Mouse (Mus musculus): ENCODE results near the gene Tdo2.

Gene Tdo2

DNA sequence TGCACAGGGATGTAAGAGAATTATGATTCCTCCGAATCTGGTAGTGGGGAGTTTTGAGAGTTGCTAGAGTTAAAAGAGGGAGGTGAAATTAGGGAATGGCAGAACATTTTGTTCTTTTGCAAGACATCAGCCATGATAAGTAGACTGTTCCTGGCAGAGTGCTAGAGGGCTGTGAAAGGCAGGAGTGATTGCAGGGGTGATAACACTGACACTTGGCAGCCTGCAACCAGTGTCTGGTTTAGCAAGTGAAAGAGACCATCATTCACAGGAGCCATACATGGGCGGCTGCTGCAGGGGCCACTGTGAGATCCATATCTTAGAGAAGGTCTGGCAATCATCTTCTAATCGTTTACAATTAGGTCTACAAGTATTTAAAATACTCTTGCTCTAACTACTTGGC, 37.1 kb downstream of the Tdo2 start:
- DNase-seq, result no peak

DNA sequence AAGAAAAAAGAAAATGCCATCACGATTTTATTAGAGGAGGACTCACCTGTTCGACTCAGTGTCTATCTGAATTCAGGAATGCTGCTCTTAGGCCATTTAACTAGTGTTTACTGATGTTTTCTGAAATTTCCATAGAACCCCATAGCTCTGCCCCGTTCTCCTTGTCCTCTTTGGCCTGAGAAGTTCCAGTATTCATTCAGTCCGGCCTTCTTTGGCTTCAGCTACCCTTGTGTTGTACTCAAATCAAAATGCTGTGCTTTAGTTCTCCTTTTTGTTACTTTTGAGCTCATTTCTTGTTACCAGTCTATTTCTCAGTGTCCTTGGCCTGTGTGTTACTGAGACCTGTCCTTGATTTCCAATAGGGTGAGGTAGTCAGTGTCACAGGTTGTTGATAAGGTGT, 42.7 kb downstream of the Tdo2 start:
- DNase-seq, result no peak

DNA sequence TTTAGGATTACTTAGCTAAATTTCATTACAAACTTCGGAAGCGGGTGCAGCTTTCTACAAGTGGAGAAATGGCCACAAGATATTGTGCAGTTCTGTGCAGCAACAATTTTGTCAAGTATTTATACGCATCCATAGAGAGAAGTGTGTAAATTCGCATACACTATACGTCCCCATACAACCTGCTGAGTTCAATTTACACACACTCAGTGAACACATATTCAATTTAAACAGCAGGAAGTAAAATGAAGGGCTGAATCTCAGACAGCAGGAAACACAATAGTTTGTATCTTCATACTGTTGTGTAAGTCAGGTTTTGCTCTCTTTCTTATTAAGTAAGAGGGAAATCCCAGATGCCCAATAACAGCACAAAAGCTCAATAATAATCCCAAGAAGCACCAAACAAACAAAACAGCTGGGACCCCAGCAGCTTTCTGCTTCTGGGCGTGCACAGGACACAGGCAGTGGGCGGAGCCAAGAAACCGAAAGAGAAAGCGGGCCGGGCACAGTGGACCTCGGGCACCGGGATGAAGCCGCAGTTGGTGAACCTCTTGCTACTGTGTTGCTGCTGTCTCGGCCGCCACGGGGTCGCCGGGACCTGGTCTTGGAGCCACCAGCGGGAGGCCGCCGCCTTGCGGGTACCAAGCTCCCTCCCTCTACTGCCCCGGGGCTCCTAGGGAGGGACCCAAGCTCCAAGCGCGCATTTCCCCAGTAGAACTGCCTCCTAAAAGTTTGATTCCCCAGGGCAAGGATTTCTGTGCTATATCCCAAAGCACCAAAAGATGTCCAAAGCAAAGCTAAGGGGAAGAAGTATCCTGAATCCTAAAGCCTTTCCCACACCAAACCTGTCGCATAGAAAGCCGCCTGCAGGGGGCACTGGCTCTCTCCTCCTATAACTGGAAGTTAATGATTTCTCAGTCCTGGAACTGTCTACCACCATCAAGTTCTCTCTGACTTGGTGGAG, 43.6 kb downstream of the Tdo2 start, which contains the start of gene Ctso:
TSS of gene Ctso (plus strand) at position 461 of the 961 bp plus-strand sequence.
- DNase-seq, result peak; percentile 93

DNA sequence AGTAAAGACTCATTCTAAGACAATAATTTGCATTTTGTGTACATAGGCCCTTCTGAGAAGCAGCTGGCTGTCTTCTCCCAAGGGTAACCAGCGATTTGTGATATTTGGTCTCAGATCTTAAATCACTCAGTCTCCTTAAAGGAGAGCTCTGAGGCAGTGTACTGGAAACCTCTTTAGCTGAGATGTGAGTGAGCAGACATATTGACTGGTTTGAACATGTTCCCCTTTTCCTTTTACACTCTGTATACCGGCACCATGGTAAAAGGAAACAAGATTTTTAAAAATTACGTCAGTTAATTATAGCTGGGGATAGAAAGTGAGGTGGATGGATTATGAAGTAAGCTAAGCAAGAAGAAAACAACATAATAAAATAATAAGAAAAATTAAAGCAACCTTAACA, 44.3 kb downstream of the Tdo2 start:
- no peak for DNase-seq

DNA sequence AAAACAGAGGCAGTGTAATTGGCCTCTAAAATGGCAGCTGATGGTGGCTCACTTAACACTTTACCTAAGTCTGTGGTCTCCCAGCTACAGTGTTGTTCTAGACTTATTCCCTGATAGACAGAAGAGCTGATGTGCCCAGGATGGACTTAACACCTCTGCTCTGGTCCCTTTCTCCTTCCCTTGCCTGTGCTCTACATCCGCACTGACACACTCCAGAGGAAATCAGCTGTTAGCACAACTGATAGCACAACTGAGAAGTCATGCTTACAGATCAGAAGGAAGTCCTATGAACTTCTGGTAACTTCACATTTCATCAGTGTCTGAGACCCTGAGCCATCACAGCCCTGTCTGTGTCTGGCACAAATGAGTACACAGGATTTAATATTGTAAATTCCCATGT, 46.9 kb downstream of the Tdo2 start:
- no peak for DNase-seq

DNA sequence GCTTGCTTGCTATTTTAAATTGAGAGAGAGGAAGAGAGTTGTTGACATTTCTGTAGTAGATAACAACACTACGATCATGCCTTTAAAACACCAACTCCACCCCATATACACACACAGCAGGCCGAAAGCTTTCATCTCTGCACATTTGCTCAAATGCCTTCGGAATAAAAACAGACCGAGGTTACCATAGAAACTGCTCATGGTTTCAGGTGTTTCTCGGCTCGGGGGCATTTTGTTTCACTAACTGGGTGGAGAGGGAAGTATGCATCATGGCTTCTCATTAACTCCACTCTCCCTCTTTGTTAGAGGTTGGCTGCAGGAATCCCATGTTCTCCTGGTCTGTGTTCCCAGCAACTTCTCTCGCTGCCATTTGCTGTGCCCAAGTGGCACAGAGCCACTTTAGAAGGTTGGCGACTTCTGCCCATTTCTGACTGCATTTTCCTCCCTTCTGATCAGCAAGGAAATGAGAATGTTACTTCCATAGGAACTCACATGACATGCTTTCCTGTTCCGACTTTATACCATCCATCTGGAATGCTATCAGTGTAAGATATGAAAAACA, 49.2 kb downstream of the Tdo2 start:
- DNase-seq, result no peak

DNA sequence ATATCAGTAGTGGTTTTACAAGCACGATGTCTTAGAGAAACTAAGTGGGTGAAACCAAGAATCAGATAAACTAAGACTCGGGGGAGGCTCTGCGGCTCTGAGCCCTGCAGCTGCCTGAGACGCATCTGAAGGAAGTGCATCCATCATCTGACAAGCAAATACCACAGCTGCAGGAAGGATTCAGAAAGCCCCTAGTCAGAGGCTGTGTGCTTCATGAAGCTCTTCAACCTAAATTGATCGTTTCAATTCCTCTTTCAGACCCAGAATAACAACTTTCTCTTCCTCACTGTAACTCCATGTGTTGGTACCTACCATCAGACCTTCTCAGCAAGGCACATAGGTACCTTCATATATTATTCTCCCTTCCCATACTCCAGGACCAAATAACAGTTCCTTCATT, 50.1 kb downstream of the Tdo2 start:
- no peak for DNase-seq

DNA sequence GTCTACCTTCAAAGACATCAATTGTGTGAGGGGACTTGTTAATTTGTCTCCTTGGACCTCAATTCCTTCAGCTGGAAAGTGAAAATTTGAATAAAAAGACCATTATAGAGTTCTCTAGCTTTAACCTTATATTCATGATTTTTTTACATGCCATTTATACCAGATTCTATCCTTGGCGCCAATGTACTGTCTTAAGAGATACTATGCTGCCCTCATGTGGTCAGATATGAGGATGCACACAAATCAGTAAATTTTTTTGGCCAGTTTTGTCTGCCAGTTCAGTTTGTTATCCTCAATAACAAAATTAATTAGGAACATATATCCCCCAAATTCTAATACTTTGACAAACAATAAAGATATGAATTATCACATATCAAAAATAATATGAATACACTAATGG, 51.1 kb downstream of the Tdo2 start:
- DNase-seq, result peak; percentile 53

DNA sequence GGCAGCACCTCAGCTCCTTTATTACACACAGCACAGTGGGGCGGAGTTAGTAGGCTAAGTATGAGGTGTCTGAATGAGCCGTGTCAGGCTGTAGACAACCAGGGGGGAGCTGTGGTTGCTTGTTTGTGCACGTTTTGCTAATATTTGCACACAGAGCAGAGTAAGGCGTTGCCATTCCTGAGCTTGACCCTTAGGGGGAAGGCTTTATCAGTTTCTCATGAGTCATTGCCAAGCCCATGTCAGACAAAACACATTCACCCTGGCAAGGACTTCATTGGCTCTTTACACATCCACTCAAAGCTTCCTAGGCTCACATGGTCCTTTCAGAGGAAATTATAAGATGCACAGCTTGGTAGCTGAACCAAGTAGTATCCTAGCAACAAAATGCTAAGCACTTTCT, 53.1 kb downstream of the Tdo2 start:
- DNase-seq, result no peak

DNA sequence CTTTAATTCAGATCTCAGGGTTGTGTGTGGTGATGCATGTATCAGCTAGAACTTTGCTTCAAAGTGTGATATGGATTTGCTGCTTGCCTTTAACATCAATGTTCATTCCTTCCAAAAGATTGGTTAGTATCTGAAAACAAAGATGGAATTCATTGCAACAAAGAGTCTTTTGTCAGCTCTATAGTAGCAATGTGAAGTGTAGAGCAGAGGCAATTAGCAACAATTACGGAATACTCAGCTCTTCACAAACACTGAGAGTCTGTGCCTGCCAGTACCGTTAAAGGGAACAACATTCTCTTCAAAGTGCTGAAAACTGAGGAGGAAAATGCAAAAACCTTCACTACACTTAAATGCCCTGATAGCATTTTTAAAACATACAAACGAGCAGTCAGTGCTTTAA, 56.3 kb downstream of the Tdo2 start:
- DNase-seq, result no peak

DNA sequence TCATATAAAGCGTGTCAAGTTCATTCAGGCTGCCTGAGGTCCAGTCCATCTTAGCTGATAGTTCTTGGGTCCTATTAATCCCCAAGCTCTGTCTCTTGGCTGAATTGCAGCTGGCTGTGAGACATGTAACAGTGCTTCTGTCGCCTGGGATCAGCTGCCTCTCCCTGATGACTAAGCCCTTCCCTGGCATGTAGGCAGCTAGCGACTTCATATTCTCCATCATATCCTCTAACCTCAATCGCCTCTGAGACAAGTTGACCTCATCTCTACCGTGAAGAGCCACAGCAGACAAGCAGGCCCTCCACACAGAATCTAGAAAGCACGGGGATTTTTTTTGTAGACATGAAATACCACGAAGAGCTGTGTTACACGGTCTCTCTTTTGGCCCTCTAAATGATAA, 57.8 kb downstream of the Tdo2 start:
- no peak for DNase-seq

DNA sequence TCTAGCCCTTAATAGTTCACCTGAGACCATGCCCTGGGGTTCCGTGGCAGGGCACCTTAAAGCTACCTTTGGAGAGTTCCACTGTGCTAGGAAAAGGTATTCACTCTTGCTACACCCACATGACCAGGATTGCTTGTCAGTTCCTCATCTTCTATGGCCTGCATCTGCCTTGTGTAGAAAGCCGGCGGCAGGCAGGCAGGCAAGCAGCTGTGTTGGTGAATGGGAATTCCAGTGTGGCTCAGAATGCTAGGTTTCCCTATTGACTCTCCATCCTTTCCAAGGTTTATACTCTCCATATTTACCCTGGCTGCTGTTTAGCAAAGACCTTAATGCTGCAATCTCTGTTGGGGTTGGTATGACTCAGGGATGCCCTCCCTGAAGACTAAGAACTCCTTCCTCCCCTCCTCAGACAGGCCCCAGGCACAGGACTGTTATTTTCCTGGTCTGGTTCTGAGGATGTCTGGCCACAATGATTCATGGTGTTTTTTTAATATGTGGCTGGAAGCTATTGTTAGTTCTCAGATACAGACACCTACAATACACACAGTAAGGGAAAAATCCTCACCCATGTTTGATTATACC, 58.6 kb downstream of the Tdo2 start:
- DNase-seq, result no peak

DNA sequence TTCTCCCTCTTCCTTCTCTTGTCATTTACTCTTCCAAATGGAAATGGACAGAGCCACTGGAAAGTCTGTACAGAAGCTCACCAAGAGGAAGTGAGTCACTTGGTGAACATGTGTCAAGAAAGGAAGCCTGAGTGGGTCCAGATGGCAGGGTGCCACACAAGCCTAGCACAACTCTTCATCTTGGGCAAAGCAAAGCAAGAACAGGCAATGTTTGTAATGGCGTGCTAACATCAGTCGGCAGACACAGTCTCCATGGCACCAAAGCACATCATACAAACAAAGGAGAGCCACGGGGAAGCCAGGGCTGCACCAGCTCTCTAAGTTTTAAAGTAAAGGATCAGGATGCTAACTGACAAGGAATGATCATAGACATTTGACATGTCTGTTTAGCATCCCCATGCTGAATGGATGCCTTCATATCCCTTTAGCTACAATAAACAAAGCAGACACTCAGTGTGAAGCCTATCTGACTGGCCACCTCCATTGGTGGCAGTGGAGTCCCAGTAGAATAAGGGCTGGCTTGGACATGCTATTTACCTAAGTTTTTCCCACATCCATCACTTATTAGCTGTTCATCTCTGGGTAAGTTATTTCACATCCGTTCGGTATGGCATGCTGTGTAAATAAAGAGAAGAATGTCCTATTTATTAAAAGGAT, 59.8 kb downstream of the Tdo2 start:
- DNase-seq, result no peak

DNA sequence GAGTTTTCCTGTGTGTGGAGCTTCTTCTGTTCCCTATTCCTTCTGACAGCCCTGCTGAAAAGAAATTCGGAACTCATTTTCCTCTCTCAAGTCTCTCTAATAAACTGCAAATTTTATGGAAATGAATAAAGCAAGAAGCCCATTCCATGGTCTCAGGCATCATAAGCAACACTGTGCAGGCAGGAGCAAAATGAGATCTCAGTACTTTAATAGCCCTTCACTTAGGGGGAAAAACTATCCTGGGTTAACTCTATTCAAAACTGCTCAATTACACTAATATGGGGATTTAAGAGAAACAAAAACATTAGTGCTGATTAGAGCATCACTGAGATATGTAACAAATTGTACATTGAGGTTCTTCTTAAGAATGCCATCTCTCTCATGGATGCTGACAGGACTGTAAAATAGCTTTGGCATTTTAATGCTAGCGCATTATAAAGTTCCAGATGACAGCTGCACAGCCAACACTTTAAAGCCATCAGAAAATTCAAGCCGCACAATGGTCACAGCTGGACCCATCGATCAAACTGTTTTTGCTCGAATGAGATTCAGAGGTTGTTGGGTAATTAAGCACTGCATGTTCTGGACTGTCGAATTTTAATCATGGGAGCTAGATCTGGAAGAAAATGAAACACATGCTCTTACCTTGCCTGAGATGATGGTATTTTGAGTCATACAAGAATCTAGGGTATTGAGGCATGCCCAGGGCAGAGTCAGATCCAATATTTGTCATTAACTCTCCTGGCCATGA, 65.5 kb downstream of the Tdo2 start:
- DNase-seq, result no peak
